ENCODE assay signal across 19 mouse cellular contexts in the genomic region with DNA sequence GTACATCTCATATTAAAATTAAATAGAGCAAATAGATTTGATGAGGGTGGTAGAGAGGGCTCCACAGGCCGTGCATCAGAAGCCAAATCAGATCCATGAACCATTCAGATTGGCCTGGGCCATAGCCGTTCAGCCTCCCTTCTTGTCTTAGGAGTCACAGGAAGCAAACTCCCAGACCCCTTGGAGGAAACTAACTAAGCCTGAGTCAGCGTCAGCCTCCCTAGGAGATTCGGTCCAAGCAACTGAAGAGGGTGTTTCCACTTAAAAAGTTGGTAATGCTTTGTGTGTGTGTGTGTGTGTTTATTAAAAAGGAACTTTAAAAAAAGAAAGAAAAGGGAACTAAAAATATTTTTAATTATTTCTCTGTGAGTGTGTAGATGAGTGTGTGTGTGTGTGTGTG. TPM values are rescaled to one million over a fixed set of nuclear protein-coding genes. Genes with fewer than 3 reads are reported as not detected.
A peak's percentile ranks its signal among the peaks of the same experiment; 100 is the strongest.
DNase-seq lines count a peak whose midpoint lies in the region; ATAC-seq and TF ChIP-seq lines count a peak whose summit lies in the region.
"Had no signal": no experiment of that assay in that cellular context is flagged by ENCODE, and none has a peak within 500 bp of the region (broad histone marks: within the 10 kb centered on the region; RNA-seq: fewer than 3 reads in every experiment).

No protein-coding gene starts in this region.

- H3K4me1 ChIP-seq in heart, embryonic 12.5 days (replicated peaks): peaks cover 39% of the 10 kb centered on the region
- peaks cover 34% of the 10 kb centered on the region for H3K4me1 ChIP-seq in lung, embryonic 16.5 days (replicated peaks; ENCODE audit: control insufficient read depth, insufficient read depth, low read length)
- H3K4me1 ChIP-seq in bone marrow macrophage, adult 2 months (ENCODE audit: control insufficient read depth, insufficient read depth, low read length): peaks cover 54% of the 10 kb centered on the region

- H3ac ChIP-seq in myocyte (ENCODE audit: control insufficient read depth, insufficient read length): no peak overlapping the region

- H3K27ac ChIP-seq in heart, embryonic 12.5 days (ENCODE audit: poor library complexity, severe bottlenecking): 0 out of 2 replicates have a peak overlapping the region, but pooled peaks have one; percentile 5
- H3K27ac ChIP-seq in lung, embryonic 16.5 days (ENCODE audit: low read length): 0 out of 2 replicates have a peak overlapping the region, but pooled peaks have one; percentile 18
- peak overlapping the region; percentile 72 for H3K27ac ChIP-seq in bone marrow macrophage, adult 2 months (ENCODE audit: insufficient read depth, low read depth, low read length)
- H3K27ac ChIP-seq: forebrain, embryonic 15.5 days; left cerebral cortex, adult 2 months; limb, embryonic 13.5 days; liver, embryonic 15.5 days; neural tube, embryonic 12.5 days had no signal

- DNase-seq in heart, postnatal 14 days: no peak
- no peak for DNase-seq in lung, postnatal 4 days
- DNase-seq in left cerebral cortex, postnatal 10 days (ENCODE audit: extremely low spot score in 1 of 2, low spot score in 2 of 2): no peak
- DNase-seq: cerebellum, postnatal 25 days; kidney, adult 11 months; kidney, postnatal 14 days; spleen, adult 18-20 months had no signal

- no peak for ATAC-seq in heart, embryonic 12.5 days (ENCODE audit: insufficient number of reproducible peaks, low FRiP score)
- no peak for ATAC-seq in lung, embryonic 16.5 days (ENCODE audit: low read depth)
- ATAC-seq: CD4-positive, CD25-positive, alpha-beta regulatory T cell, adult 4 months; forebrain, embryonic 15.5 days; hindbrain, embryonic 16.5 days had no signal

- no peaks in the 10 kb centered on the region for H3K9me3 ChIP-seq in heart, embryonic 12.5 days (replicated peaks)
- H3K9me3 ChIP-seq in lung, embryonic 16.5 days (ENCODE audit: control insufficient read depth, low read length): no peaks in the 10 kb centered on the region
- H3K9me3 ChIP-seq: forebrain, embryonic 15.5 days; G1E; limb, embryonic 13.5 days; liver, embryonic 15.5 days; neural tube, embryonic 12.5 days had no signal

- H3K27me3 ChIP-seq in heart, embryonic 12.5 days (replicated peaks): no peaks in the 10 kb centered on the region
- no peaks in the 10 kb centered on the region for H3K27me3 ChIP-seq in lung, embryonic 16.5 days (ENCODE audit: control insufficient read depth, insufficient read depth, low read depth, low read length)
- H3K27me3 ChIP-seq in myocyte (ENCODE audit: control insufficient read depth, insufficient read depth, insufficient read length): no peaks in the 10 kb centered on the region
- H3K27me3 ChIP-seq: forebrain, embryonic 15.5 days had no signal

- WGBS in heart, embryonic 12.5 days: 49% methylated on average over 4 of the region's 4 CpGs
- 38% methylated on average over 4 of the region's 4 CpGs for WGBS in lung, embryonic 16.5 days

- H3K9ac ChIP-seq in heart, embryonic 12.5 days: 0 out of 2 replicates have a peak overlapping the region, but pooled peaks have one; percentile 7
- H3K9ac ChIP-seq in lung, embryonic 16.5 days (ENCODE audit: low read length): no peak overlapping the region
- H3K9ac ChIP-seq: forebrain, embryonic 15.5 days; limb, embryonic 13.5 days; liver, embryonic 15.5 days; neural tube, embryonic 12.5 days had no signal

- no peak for TF ChIP-seq CTCF in bone marrow macrophage, adult 2 months (IDR thresholded peaks at IDR 0.05; ENCODE audit: low read depth, low read length)

- no peak for TF ChIP-seq POLR2A in bone marrow macrophage, adult 2 months (IDR thresholded peaks at IDR 0.05; ENCODE audit: borderline replicate concordance, low read depth, low read length)
- no peak for TF ChIP-seq POLR2A in myocyte (IDR thresholded peaks at IDR 0.05; ENCODE audit: insufficient read length, low read depth)

- H3K79me2 ChIP-seq in myocyte (ENCODE audit: control insufficient read depth, insufficient read depth): peaks cover 77% of the 10 kb centered on the region

- peak overlapping the region; percentile 93 for H3K4me2 ChIP-seq in heart, embryonic 12.5 days
- H3K4me2 ChIP-seq in lung, embryonic 16.5 days (ENCODE audit: low read depth, low read length): peak overlapping the region; percentile 12; the same call in 1 of the 2 replicates
- H3K4me2 ChIP-seq in myocyte (ENCODE audit: low read depth): peak overlapping the region; percentile 83
- H3K4me2 ChIP-seq: forebrain, embryonic 15.5 days; liver, embryonic 15.5 days; neural tube, embryonic 12.5 days had no signal

- H3K4me3 ChIP-seq in heart, embryonic 12.5 days: no peak overlapping the region
- no peak overlapping the region for H3K4me3 ChIP-seq in lung, embryonic 16.5 days (ENCODE audit: low read length)
- H3K4me3 ChIP-seq in bone marrow macrophage, adult 2 months (ENCODE audit: insufficient read depth, low read length): no peak overlapping the region
- no peak overlapping the region for H3K4me3 ChIP-seq in myocyte
- H3K4me3 ChIP-seq: forebrain, embryonic 15.5 days; left cerebral cortex, adult 2 months; limb, embryonic 13.5 days; liver, embryonic 15.5 days; neural tube, embryonic 12.5 days had no signal

- intact Hi-C loops in heart, postnatal 14 days (cut with DNase I): no loop called here
- intact Hi-C loops in left cerebral cortex, postnatal 10 days (cut with DNase I): loop anchor here (5.0 kb wide), 1 partner anchor 213 kb away; no protein-coding TSS in a partner anchor

- peaks cover 7% of the 10 kb centered on the region for H3K36me3 ChIP-seq in heart, embryonic 12.5 days
- H3K36me3 ChIP-seq in lung, embryonic 16.5 days (ENCODE audit: control insufficient read depth, insufficient read depth, low read length): no peaks in the 10 kb centered on the region
- H3K36me3 ChIP-seq in myocyte (ENCODE audit: control insufficient read depth, insufficient read depth): peaks cover 5% of the 10 kb centered on the region
- H3K36me3 ChIP-seq: forebrain, embryonic 15.5 days; G1E; limb, embryonic 13.5 days; liver, embryonic 15.5 days; neural tube, embryonic 12.5 days had no signal

TF ChIP-seq in myocyte, 11 proteins besides CTCF, POLR2A, EP300 and RAD21:
- no peak for TF ChIP-seq POLR2AphosphoS2 (IDR thresholded peaks at IDR 0.05; ENCODE audit: insufficient read length, low read depth)
- TF ChIP-seq TCF12 (IDR thresholded peaks at IDR 0.05; ENCODE audit: insufficient read depth, poor library complexity, severe bottlenecking): no peak
- TF ChIP-seq E2F4 (IDR thresholded peaks at IDR 0.05; ENCODE audit: insufficient read depth): no peak
- TF ChIP-seq CEBPB (IDR thresholded peaks at IDR 0.05; ENCODE audit: insufficient read depth, poor library complexity, severe bottlenecking): no peak
- no peak for TF ChIP-seq TCF3 (IDR thresholded peaks at IDR 0.05; ENCODE audit: insufficient read length, low read depth)
- TF ChIP-seq MYOD1 (IDR thresholded peaks at IDR 0.05; ENCODE audit: control insufficient read depth in 1 of 3, insufficient read length in 2 of 3, low read depth in 2 of 3): no peak
- no peak for TF ChIP-seq SRF (IDR thresholded peaks at IDR 0.05; ENCODE audit: control insufficient read depth, insufficient read length, low read depth)
- TF ChIP-seq USF1 (IDR thresholded peaks at IDR 0.05; ENCODE audit: low read depth): no peak
- no peak for TF ChIP-seq REST (IDR thresholded peaks at IDR 0.05; ENCODE audit: insufficient read depth, insufficient read length)
- no peak for TF ChIP-seq MYOG (IDR thresholded peaks at IDR 0.05; ENCODE audit: control insufficient read depth in 1 of 3, insufficient read depth in 1 of 3, insufficient read length in 2 of 3, low read depth in 2 of 3)
- TF ChIP-seq MAX (IDR thresholded peaks at IDR 0.05; ENCODE audit: low read depth): no peak

RNA-seq across cellular contexts. Expression of a gene that starts 35.0 kb away (rescaled TPM):
- 266 and 270 TPM in 2 replicates for polyA plus RNA-seq in heart, embryonic 12.5 days (2016; fragmentation: Nextera tagmentation; extraction: Ambion mirVana)
- 10 to 100 TPM; 60.3 to 66.0 TPM for total RNA-seq in heart, postnatal 14 days (2021)
- 268 and 290 TPM in 2 replicates for polyA plus RNA-seq in lung, embryonic 16.5 days (2015; fragmentation: Nextera tagmentation; extraction: Ambion mirVana)
- polyA plus RNA-seq in bone marrow macrophage, adult 2 months (2012; ENCODE audit: insufficient read depth, insufficient read length, missing spikeins): 70.9 and 80.8 TPM in 2 replicates
- polyA plus RNA-seq in myocyte (2012; fragmentation: generic; extraction: Trizol): 219 TPM
- 10 to 100 TPM; 67.3 to 85.0 TPM for total RNA-seq in left cerebral cortex, postnatal 10 days (2021)

Comparison
In these comparisons a context has a peak if more than half of its experiments do, and no peak if none do; other contexts are left out.
1. H3K27ac ChIP-seq: peak in every context shown above with its lines; median percentile 72 in bone marrow macrophage, adult 2 months; 18 in lung, embryonic 16.5 days; 5 in heart, embryonic 12.5 days.
2. H3K4me2 ChIP-seq: peak in every context shown above with its lines; median percentile 93 in heart, embryonic 12.5 days; 83 in myocyte; 12 in lung, embryonic 16.5 days.